Mouse (Mus musculus) B cell, adult 67 days (primary cell): ENCODE measurements around the gene Rdh12. TPM values are rescaled to one million over a fixed set of nuclear protein-coding genes. Genes with fewer than 3 reads are reported as not detected.

Experiments used
- total RNA-seq, 2 experiments: library from RNA; stranded (reverse); gene quantifications; 4 replicates each; pipeline ENCODE4 v1.2.4; 2023

The Rdh12 gene
- total RNA-seq: 10 to 100 TPM; 18.0 to 19.6 TPM

DNA sequence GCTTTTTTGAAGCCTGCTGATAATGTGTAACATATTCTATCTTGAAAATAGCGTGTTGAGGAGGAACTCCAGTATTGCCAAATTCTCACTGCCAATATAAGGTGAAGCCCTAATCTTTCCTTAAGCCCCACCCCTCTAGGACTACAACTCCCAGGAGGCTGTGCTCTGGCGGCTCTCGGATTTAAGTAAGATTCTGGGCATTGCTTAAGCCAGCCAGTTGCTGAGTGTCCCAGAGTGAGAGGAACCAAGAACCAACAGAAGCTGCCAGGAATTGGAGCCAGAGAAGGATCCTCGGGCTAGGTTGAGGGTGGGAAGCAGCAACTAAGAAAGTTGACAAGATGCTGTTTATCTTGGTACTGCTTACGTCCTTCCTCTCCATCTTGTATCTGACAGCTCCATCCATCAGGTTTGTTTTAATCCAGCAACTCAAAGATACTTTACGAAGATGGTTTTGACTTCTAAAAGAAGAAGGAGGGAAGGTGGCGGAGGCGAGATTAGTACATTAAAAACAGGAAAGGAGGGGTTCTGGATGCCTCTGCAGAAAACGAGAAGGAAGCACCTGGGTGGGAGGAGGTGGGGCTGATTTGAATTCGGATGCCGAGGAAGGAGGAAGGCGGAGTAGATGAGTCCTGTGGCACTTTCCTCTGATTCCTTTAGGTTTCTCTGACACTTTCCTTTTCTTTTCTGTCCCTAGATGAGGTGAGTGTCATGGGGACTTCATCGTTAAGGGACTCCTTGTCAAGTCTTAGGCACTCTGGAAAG is at the start of gene Rdh12:
Gene Rdh12, plus strand, starts transcription at position 212 of the 762 bp plus-strand sequence.

DNA sequence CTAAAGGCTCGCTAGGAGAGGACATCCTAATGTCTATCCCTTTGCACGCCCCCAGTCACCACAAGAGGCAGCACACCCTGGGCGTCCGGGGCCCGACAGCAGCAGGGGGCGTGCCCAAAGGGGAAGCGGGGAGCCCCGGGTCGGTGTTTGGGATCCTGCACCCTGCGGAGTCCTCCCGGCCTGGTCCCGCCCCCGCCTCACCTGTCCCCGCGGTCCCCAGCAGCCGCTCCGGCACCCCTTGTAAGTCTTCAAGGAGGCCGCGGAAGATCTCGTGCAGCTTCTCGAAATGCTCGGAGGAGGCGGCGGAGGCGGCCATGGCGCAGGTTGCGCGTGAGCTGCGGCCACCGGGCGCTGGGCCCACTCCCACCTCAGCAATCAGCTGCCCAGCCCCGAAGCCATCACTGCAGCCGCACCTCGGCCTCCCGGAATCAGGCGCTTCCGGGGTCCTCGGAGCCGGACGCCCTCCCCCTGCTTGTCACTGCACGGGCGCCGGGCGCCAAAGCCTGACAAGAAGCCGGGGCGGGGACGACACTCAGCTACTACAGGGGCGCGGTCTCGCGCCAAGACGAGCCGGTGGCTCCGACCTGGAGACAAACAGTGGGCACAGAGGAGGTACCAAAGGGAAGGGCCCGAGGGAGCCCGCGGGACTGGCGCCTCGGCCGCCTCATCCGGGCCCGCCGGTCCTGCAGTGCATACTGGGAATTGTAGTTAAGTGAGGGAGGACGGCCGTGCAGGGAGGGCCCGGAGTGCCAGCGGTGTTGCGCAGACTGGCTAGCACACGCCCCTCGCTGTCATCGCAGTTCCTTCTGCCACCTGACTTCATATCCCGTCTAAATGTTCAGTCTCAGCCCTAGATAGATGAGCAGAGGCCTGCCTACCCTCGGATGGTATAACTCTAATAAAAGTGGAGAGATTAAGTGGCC is 36.4 kb upstream of the Rdh12 start, which contains the start of gene Vti1b:
Gene Vti1b, minus strand, starts transcription at position 649 of the 923 bp plus-strand sequence.

DNA sequence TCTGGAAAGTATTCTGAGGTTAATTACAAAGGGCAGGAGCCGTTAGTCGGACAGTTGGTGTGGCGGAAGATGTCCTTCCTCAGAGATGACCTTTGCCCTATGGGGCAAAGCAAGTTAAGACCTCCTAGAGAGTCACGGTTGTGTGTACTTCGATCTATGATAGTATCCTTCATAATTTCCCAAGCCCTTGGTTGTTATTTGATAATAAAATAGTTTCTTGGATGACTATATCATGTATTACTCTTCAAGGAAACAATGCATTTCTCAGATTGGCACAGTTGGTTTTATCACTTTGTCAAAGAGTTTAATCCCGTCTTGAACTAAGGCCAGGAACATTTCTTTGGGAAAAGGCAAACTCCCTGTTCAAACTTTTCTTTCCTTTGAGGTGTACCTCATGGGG is 16.5 kb upstream of the Rdh12 start, which contains the start of gene Rdh11:
Gene Rdh11, minus strand, starts transcription at position 101 of the 400 bp plus-strand sequence.

Other genes starting within 250 kb of the Rdh12 start
- 10 to 100 TPM; 40.9 to 60.9 TPM for gene Tmem229b, start 201.3 kb upstream of the Rdh12 start, total RNA-seq
- gene Plekhh1, start 179.8 kb upstream of the Rdh12 start, total RNA-seq: 1 to 10 TPM in 1 of 2 experiments, under 1 TPM in 1; 0.68 to 1.7 TPM
- gene Pigh, start 119.3 kb upstream of the Rdh12 start, total RNA-seq: 1 to 10 TPM; 6.1 to 7.8 TPM
- not detected for gene Arg2, start 78.1 kb upstream of the Rdh12 start, total RNA-seq
- gene Vti1b, start 36.2 kb upstream of the Rdh12 start, total RNA-seq: 10 to 100 TPM; 76.1 to 77.1 TPM
- gene Rdh11, start 16.6 kb upstream of the Rdh12 start, total RNA-seq: 10 to 100 TPM; 21.6 to 26.1 TPM
- 100 to 1,000 TPM; 118 to 121 TPM for gene Zfyve26, start 87.4 kb downstream of the Rdh12 start, total RNA-seq
- 1 to 10 TPM in 1 of 2 experiments, under 1 TPM in 1; 0.92 to 1.2 TPM for gene Rad51b, start 88.4 kb downstream of the Rdh12 start, total RNA-seq